Mouse (Mus musculus): ENCODE results near the gene Gpr137c. TPM values are rescaled to one million over a fixed set of nuclear protein-coding genes. Genes with fewer than 3 reads are reported as not detected.

Gpr137c gene
- polyA plus RNA-seq, 1 experiment from 2014 or later = 0.69 TPM

DNA sequence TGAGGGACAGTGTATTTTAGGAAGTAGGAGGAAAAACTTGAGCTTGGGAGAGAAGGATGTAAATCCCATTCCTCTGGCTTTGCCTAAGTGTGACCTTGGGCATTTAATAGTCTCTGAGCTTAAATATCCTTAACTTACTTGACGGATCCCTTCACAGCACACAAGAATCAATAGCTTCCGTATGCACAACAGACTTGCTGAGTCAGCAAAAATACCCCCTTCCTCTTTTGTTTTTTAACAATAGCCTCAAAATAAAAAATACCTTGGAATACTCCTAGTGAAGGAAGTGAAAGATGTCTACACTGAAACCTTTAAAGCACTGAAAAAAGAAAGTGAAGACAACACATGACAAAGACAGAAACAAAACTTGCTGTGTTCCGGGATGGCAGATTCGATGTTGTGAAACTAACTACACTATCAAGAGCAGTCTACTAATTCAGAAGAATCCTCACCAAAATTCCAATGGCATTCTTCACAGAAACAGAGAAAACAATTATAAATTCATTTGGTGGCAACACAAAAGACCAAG, 32.1 kb downstream of the Gpr137c start:
- ATAC-seq (replicated peaks; ENCODE audit: low FRiP score) = no peak
- DNase-seq (ENCODE audit: low spot score) = no peak
- 77% methylated on average over 4 of the region's 4 CpGs for WGBS
- Histone ChIP-seq H3K9ac (ENCODE audit: low read depth, low read length) (no peak overlapping the region), H3K4me1 (replicated peaks; ENCODE audit: control insufficient read depth, insufficient read depth, low read length) (no peaks in the 10 kb centered on the region), H3K27me3 (replicated peaks; ENCODE audit: control insufficient read depth, insufficient read depth, low read length) (no peaks in the 10 kb centered on the region), H3K9me3 (ENCODE audit: control insufficient read depth, low read length) (no peaks in the 10 kb centered on the region), H3K4me2 (no peak overlapping the region), H3K4me3 (ENCODE audit: low read depth, low read length) (no peak overlapping the region), H3K36me3 (ENCODE audit: control insufficient read depth, insufficient read depth, low read length) (no peaks in the 10 kb centered on the region), H3K27ac (ENCODE audit: low read depth, low read length) (no peak overlapping the region)

DNA sequence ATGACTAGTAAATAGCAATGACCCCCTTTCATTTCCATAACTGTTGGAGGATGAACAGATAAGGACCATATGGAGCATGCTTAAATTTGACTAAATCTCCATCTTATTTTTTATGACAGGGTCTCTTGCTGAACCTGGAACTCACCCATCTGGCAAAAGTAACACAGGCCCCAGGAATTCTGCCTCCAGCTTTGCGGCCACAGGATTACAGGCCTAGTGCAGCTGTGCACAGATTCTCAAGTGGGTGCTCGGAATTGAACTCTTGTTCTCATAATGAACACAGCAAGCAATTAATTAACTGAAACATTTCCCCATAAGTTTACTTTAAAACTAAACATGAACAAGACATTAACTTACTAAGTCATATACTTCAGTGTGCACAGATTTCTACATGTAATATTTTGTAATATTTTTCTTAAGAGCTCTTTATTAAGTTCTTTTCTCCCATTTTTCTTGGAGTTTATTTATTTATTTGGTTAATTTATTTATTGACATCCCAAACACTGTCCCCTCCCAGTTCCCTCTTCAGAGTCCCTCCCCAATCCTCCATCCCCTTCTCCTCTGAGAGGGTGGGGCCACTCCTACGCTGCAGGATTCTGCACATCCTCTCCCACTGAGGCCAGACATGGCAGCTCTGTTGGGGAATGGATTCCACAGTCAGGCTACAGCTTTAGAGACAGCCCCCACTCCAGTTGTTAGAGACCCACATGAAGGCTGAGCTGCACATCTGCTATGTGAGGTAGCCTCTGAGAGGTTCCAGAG, 44.5 kb downstream of the Gpr137c start:
- H3K4me3 ChIP-seq (ENCODE audit: low read depth, low read length) = no peak overlapping the region

DNA sequence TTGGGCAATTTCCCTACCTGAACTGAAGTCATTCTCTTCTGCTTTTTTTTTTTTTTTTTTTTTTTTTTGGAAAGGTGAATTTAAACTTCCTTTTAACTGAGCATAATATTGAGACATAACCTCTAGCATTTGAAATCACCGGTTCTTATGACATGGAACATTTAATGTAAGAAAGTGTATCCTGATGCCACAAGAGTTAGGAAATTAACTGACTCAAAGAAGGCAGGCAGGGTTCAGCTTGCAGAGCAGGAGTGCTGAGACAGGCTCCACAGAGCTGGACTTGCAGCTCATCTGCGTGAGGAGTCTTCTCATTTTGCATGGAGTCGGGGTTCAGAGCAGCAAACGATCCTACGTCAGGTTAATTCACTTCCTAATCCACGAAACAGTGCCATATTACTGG, 56.3 kb downstream of the Gpr137c start:
- 83% methylated on average over 6 of the region's 6 CpGs for WGBS
- no peak overlapping the region for H3K4me3 ChIP-seq (ENCODE audit: low read depth, low read length)
- H3K9ac ChIP-seq (ENCODE audit: low read depth, low read length) = no peak overlapping the region
- no peaks in the 10 kb centered on the region for H3K27me3 ChIP-seq (replicated peaks; ENCODE audit: control insufficient read depth, insufficient read depth, low read length)
- no peak for DNase-seq (ENCODE audit: low spot score)
- no peak for ATAC-seq (replicated peaks; ENCODE audit: low FRiP score)
- H3K27ac ChIP-seq (ENCODE audit: low read depth, low read length) = no peak overlapping the region
- H3K4me1 ChIP-seq (replicated peaks; ENCODE audit: control insufficient read depth, insufficient read depth, low read length) = no peaks in the 10 kb centered on the region
- no peaks in the 10 kb centered on the region for H3K36me3 ChIP-seq (ENCODE audit: control insufficient read depth, insufficient read depth, low read length)
- H3K9me3 ChIP-seq (ENCODE audit: control insufficient read depth, low read length) = no peaks in the 10 kb centered on the region
- no peak overlapping the region for H3K4me2 ChIP-seq

More for the DNA sequence above, 44.5 kb downstream of the Gpr137c start:
- no peaks in the 10 kb centered on the region for H3K9me3 ChIP-seq (ENCODE audit: control insufficient read depth, low read length)
- no peak for ATAC-seq (replicated peaks; ENCODE audit: low FRiP score)
- H3K4me1 ChIP-seq (replicated peaks; ENCODE audit: control insufficient read depth, insufficient read depth, low read length) = no peaks in the 10 kb centered on the region
- H3K36me3 ChIP-seq (ENCODE audit: control insufficient read depth, insufficient read depth, low read length) = no peaks in the 10 kb centered on the region
- H3K4me2 ChIP-seq = no peak overlapping the region
- no peak for DNase-seq (ENCODE audit: low spot score)
- H3K9ac ChIP-seq (ENCODE audit: low read depth, low read length) = no peak overlapping the region
- no peaks in the 10 kb centered on the region for H3K27me3 ChIP-seq (replicated peaks; ENCODE audit: control insufficient read depth, insufficient read depth, low read length)
- H3K27ac ChIP-seq (ENCODE audit: low read depth, low read length) = no peak overlapping the region
- WGBS = 75% methylated on average over 3 of the region's 3 CpGs

DNA sequence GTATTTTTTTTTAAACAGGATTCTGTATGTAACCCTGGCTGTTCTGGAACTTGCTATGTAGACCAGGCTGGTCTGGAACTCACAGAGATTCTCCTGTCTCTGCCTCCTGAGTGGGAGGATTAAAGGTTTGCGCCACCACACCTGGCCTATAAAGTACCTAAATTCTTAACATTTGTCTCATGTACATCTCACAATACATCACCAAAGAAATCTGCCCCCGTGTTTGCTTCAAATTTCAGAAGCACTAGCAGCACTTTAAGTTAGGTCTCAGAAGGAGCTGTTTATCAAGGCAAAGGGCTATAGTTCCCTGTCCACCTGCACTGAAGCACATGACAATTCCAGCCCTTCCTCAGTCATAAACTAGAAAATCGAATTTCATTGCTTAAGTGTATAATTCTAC, 62.5 kb downstream of the Gpr137c start:
- ATAC-seq (replicated peaks; ENCODE audit: low FRiP score) (no peak), DNase-seq (ENCODE audit: low spot score) (no peak)
- 82% methylated on average over 3 of the region's 3 CpGs for WGBS
- H3K4me3 ChIP-seq (ENCODE audit: low read depth, low read length) = no peak overlapping the region
- H3K27me3 ChIP-seq (replicated peaks; ENCODE audit: control insufficient read depth, insufficient read depth, low read length) = no peaks in the 10 kb centered on the region
- H3K4me2 ChIP-seq = no peak overlapping the region
- H3K4me1 ChIP-seq (replicated peaks; ENCODE audit: control insufficient read depth, insufficient read depth, low read length) = no peaks in the 10 kb centered on the region
- H3K9me3 ChIP-seq (ENCODE audit: control insufficient read depth, low read length) = no peaks in the 10 kb centered on the region
- H3K36me3 ChIP-seq (ENCODE audit: control insufficient read depth, insufficient read depth, low read length) = 0 out of 2 replicates have a peak, but pooled peaks cover 3% of the 10 kb centered on the region
- H3K27ac ChIP-seq (ENCODE audit: low read depth, low read length) = no peak overlapping the region
- H3K9ac ChIP-seq (ENCODE audit: low read depth, low read length) = no peak overlapping the region

DNA sequence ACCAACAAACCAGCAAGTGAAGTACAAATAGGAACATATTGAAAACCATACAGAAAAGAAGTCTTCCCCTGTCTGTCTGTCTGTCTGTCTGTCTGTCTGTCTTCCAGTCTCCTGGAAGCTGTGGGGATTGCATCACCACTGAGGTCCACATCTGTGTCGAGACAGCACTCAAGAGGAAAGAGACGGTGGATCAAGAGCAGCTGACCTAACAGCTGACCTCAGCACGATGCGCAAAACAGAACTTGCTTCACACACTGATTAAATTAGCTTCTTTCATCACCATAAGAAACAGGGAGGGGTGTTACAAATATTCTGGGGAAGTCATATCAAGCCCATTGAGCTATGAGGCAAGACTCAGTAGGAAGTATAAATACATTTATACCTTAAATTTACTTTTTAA, 72.1 kb downstream of the Gpr137c start:
- H3K27me3 ChIP-seq (replicated peaks; ENCODE audit: control insufficient read depth, insufficient read depth, low read length) = no peaks in the 10 kb centered on the region
- no peak overlapping the region for H3K9ac ChIP-seq (ENCODE audit: low read depth, low read length)
- H3K4me2 ChIP-seq = no peak overlapping the region
- no peaks in the 10 kb centered on the region for H3K4me1 ChIP-seq (replicated peaks; ENCODE audit: control insufficient read depth, insufficient read depth, low read length)
- DNase-seq (ENCODE audit: low spot score) = no peak
- no peak for ATAC-seq (replicated peaks; ENCODE audit: low FRiP score)
- no peak overlapping the region for H3K27ac ChIP-seq (ENCODE audit: low read depth, low read length)
- no peak overlapping the region for H3K4me3 ChIP-seq (ENCODE audit: low read depth, low read length)
- 81% methylated on average over 4 of the region's 4 CpGs for WGBS
- H3K36me3 ChIP-seq (ENCODE audit: control insufficient read depth, insufficient read depth, low read length) = peaks cover 13% of the 10 kb centered on the region; the same call in 1 of the 2 replicates
- H3K9me3 ChIP-seq (ENCODE audit: control insufficient read depth, low read length) = no peaks in the 10 kb centered on the region

DNA sequence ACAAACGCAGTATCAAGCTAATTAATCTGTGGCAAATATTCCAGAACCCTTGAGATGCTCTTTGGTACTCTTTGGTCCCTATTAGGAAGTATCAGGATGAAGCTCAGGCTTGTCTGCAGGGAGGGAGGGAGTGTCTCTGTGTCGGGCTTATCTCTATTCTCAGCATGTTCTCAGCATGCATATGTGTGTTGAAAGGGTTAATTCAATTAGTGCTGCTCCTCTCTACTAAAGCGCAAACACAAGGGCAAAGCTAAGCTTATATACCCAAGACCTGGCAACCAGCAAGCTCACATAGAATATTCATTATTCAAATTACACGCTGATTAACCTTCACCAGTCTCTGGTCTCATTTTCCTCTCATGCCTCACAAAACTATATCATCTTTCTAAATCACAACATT, 84.4 kb downstream of the Gpr137c start:
- Histone ChIP-seq H3K27me3 (replicated peaks; ENCODE audit: control insufficient read depth, insufficient read depth, low read length) (no peaks in the 10 kb centered on the region), H3K36me3 (ENCODE audit: control insufficient read depth, insufficient read depth, low read length) (peaks cover 11% of the 10 kb centered on the region), H3K9ac (ENCODE audit: low read depth, low read length) (no peak overlapping the region), H3K27ac (ENCODE audit: low read depth, low read length) (no peak overlapping the region), H3K9me3 (ENCODE audit: control insufficient read depth, low read length) (no peaks in the 10 kb centered on the region), H3K4me3 (ENCODE audit: low read depth, low read length) (no peak overlapping the region), H3K4me1 (replicated peaks; ENCODE audit: control insufficient read depth, insufficient read depth, low read length) (peaks cover 4% of the 10 kb centered on the region; the same call in 1 of the 2 replicates), H3K4me2 (no peak overlapping the region)
- DNase-seq (ENCODE audit: low spot score) = no peak
- 65% methylated on average over 4 of the region's 4 CpGs for WGBS
- no peak for ATAC-seq (replicated peaks; ENCODE audit: low FRiP score)

DNA sequence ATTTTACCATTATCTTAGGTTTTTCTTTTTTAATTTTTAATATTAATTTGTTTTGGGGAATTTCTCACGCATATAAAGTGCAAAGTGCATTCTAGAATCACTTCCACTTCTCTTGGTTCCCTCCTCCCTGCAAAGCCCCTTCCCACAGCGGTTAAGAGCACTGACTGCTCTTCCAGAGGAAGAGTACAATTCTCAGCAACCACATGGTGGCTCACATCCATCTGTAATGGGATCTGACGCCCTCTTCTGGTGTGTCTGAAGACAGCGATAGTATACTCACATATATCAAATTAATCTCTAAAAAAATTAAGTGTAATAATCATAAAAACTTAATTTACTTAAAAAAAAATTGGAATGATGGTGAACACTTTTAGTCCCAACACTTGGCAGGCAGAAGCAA, 84.9 kb downstream of the Gpr137c start:
- H3K27me3 ChIP-seq (replicated peaks; ENCODE audit: control insufficient read depth, insufficient read depth, low read length) = no peaks in the 10 kb centered on the region
- no peak overlapping the region for H3K4me3 ChIP-seq (ENCODE audit: low read depth, low read length)
- H3K4me2 ChIP-seq = no peak overlapping the region
- ATAC-seq (replicated peaks; ENCODE audit: low FRiP score) = no peak
- peaks cover 4% of the 10 kb centered on the region; the same call in 1 of the 2 replicates for H3K4me1 ChIP-seq (replicated peaks; ENCODE audit: control insufficient read depth, insufficient read depth, low read length)
- H3K27ac ChIP-seq (ENCODE audit: low read depth, low read length) = no peak overlapping the region
- peaks cover 11% of the 10 kb centered on the region for H3K36me3 ChIP-seq (ENCODE audit: control insufficient read depth, insufficient read depth, low read length)
- H3K9ac ChIP-seq (ENCODE audit: low read depth, low read length) = no peak overlapping the region
- DNase-seq (ENCODE audit: low spot score) = no peak
- 74% methylated on average over 4 of the region's 4 CpGs for WGBS
- no peaks in the 10 kb centered on the region for H3K9me3 ChIP-seq (ENCODE audit: control insufficient read depth, low read length)

DNA sequence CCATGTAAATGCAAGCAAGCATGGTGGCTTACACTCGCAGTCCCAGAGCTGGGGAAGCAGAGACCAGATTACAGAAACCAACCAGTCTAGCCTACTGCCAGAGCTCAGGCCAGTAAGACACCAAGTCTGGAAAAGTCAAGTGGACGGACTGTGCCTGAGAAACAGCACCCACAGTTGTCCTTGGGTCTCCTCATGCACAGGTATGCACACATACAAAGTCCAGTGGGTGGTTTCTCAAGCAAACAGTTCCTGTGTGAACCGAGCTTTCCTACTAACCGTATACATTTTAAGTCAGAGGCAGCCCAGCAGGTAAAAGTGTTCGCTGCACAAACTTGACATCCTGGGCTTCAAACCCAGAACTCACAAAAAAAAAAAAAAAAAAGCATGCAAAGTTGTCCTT, 86.3 kb downstream of the Gpr137c start:
- WGBS = 87% methylated on average over 5 of the region's 5 CpGs
- no peak for ATAC-seq (replicated peaks; ENCODE audit: low FRiP score)
- peaks cover 4% of the 10 kb centered on the region; the same call in 1 of the 2 replicates for H3K4me1 ChIP-seq (replicated peaks; ENCODE audit: control insufficient read depth, insufficient read depth, low read length)
- H3K4me3 ChIP-seq (ENCODE audit: low read depth, low read length) = no peak overlapping the region
- no peak overlapping the region for H3K9ac ChIP-seq (ENCODE audit: low read depth, low read length)
- H3K27ac ChIP-seq (ENCODE audit: low read depth, low read length) = no peak overlapping the region
- H3K9me3 ChIP-seq (ENCODE audit: control insufficient read depth, low read length) = no peaks in the 10 kb centered on the region
- H3K27me3 ChIP-seq (replicated peaks; ENCODE audit: control insufficient read depth, insufficient read depth, low read length) = no peaks in the 10 kb centered on the region
- H3K36me3 ChIP-seq (ENCODE audit: control insufficient read depth, insufficient read depth, low read length) = peaks cover 7% of the 10 kb centered on the region
- DNase-seq (ENCODE audit: low spot score) = no peak
- no peak overlapping the region for H3K4me2 ChIP-seq
